Mouse (Mus musculus): Measurements from ENCODE around the gene Gadd45a. TPM values are rescaled to one million over a fixed set of nuclear protein-coding genes. Genes with fewer than 3 reads are reported as not detected.

Gene Gadd45a
- total and polyA plus RNA-seq, 2 experiments from 2014 or later, result 7.9 to 16.9 TPM

DNA sequence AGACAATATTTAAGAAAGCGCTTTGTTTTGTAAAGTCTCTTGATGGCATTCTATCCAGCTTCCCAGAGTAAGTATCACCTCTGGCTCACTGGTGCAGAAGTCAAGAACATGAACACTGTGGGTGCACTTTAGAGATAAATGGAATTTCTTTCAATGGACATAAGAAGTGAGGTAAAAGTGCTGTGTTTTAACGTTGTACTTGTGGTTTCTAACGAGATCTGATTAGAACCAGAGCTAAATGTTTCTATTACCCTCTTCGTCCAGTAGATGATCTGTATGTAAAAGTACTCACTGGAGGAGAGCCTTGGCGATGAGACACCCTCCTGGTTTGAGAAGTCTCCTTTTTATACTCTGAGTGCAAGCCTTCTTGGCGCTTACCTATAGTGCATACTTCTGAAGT lies 48.2 kb downstream of the Gadd45a start:
- no peaks in the 10 kb centered on the region for H3K36me3 ChIP-seq (ENCODE audit: insufficient read depth, low read length)
- no peak for ATAC-seq
- 92% methylated on average over 6 of the region's 6 CpGs for WGBS
- no peak for TF ChIP-seq CTCF (IDR thresholded peaks at IDR 0.05; ENCODE audit: low read depth)
- no peaks in the 10 kb centered on the region for H3K4me1 ChIP-seq (ENCODE audit: insufficient read depth, low read length)
- no peak for DNase-seq (ENCODE audit: low spot score)
- no peak overlapping the region for H3K27ac ChIP-seq
- H3K27me3 ChIP-seq (ENCODE audit: insufficient read depth, low read length), result no peaks in the 10 kb centered on the region
- H3K9me3 ChIP-seq (ENCODE audit: low read length), result no peaks in the 10 kb centered on the region
- no peak overlapping the region for H3K4me3 ChIP-seq (ENCODE audit: low read length)
- no peak overlapping the region for H3K4me2 ChIP-seq (ENCODE audit: low read depth, low read length)
- no peak overlapping the region for H3K9ac ChIP-seq (replicated peaks; ENCODE audit: low read length)

DNA sequence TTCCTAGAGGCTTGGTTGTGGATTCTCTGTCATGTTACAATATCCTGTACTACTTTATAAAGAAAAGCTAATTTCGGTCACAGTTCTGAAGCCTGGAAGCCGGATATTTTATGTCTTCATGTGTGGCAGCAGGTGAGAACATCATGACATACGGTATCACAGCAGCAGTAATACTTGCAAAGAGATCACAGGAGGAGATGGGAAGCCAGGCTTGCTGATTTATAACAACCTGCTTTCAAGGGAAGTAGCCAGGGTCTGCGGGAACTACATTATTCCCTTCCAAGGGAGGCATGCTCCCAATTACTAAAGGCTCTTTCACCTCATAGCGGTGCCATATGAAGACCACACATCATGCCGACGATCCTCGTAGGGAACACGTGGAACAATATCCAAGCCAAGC lies 48.9 kb downstream of the Gadd45a start:
- Histone ChIP-seq H3K36me3 (ENCODE audit: insufficient read depth, low read length) (no peaks in the 10 kb centered on the region), H3K9me3 (ENCODE audit: low read length) (no peaks in the 10 kb centered on the region), H3K27ac (no peak overlapping the region), H3K4me1 (ENCODE audit: insufficient read depth, low read length) (no peaks in the 10 kb centered on the region), H3K4me3 (ENCODE audit: low read length) (no peak overlapping the region), H3K9ac (replicated peaks; ENCODE audit: low read length) (no peak overlapping the region), H3K4me2 (ENCODE audit: low read depth, low read length) (no peak overlapping the region), H3K27me3 (ENCODE audit: insufficient read depth, low read length) (no peaks in the 10 kb centered on the region)
- no peak for TF ChIP-seq CTCF (IDR thresholded peaks at IDR 0.05; ENCODE audit: low read depth)
- ATAC-seq (0 out of 2 replicates have a peak, but pooled peaks have one; percentile 27), DNase-seq (ENCODE audit: low spot score) (peak; percentile 19)
- WGBS, result 68% methylated on average over 9 of the region's 9 CpGs

DNA sequence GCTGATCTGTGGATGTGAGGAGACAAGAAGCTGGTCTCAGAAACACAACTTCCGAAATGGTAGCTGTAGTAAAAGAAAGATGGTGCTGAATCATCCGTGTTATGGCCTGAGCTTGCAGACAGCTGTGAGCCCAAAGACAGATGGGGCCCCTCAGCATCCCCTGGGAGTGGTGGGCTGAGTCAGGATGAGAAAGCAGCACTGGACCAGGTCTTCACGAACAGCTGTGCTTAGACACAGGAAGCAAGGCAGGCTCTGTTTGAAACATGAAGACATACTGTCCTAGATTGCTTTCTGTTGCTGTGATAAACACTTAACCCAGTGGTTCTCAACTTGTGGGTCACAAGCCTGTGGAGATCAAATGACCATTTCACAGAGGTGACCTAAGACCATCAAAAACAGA lies 49.6 kb downstream of the Gadd45a start:
- no peak overlapping the region for H3K4me2 ChIP-seq (ENCODE audit: low read depth, low read length)
- H3K9me3 ChIP-seq (ENCODE audit: low read length), result no peaks in the 10 kb centered on the region

DNA sequence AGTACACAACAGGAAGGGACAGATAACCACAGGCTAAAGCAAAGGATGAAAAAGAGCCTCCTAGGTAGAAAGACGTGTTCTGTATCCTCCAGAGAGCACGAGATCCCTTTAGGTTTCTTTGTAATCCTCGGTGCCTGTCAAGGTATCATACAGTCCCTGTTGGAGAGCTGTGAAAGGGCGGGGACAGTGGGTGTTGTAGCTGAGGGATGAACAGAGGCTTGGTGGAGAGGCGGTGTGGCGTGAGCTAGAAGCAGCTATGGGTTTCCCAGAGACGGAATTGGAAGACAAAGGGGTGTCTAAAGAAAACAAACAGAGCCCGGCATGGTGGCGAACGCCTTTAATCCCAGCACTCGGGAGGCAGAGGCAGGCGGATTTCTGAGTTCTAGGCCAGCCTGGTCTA lies 51.2 kb downstream of the Gadd45a start:
- no peaks in the 10 kb centered on the region for H3K36me3 ChIP-seq (ENCODE audit: insufficient read depth, low read length)
- no peak overlapping the region for H3K4me3 ChIP-seq (ENCODE audit: low read length)
- no peaks in the 10 kb centered on the region for H3K9me3 ChIP-seq (ENCODE audit: low read length)
- no peak overlapping the region for H3K4me2 ChIP-seq (ENCODE audit: low read depth, low read length)
- ATAC-seq, result no peak
- WGBS, result 88% methylated on average over 12 of the region's 12 CpGs
- H3K27me3 ChIP-seq (ENCODE audit: insufficient read depth, low read length), result no peaks in the 10 kb centered on the region
- TF ChIP-seq CTCF (IDR thresholded peaks at IDR 0.05; ENCODE audit: low read depth), result no peak
- peaks cover 3% of the 10 kb centered on the region; the same call in 1 of the 2 replicates for H3K4me1 ChIP-seq (ENCODE audit: insufficient read depth, low read length)
- H3K9ac ChIP-seq (replicated peaks; ENCODE audit: low read length), result no peak overlapping the region
- no peak overlapping the region for H3K27ac ChIP-seq
- DNase-seq (ENCODE audit: low spot score), result no peak

More for the DNA sequence above, 49.6 kb downstream of the Gadd45a start:
- Histone ChIP-seq H3K4me3 (ENCODE audit: low read length) (no peak overlapping the region), H3K4me1 (ENCODE audit: insufficient read depth, low read length) (no peaks in the 10 kb centered on the region), H3K9ac (replicated peaks; ENCODE audit: low read length) (no peak overlapping the region), H3K27me3 (ENCODE audit: insufficient read depth, low read length) (no peaks in the 10 kb centered on the region), H3K36me3 (ENCODE audit: insufficient read depth, low read length) (no peaks in the 10 kb centered on the region), H3K27ac (no peak overlapping the region)
- WGBS, result 72% methylated on average over 3 of the region's 3 CpGs
- no peak for TF ChIP-seq CTCF (IDR thresholded peaks at IDR 0.05; ENCODE audit: low read depth)
- DNase-seq (ENCODE audit: low spot score) (no peak), ATAC-seq (no peak)

DNA sequence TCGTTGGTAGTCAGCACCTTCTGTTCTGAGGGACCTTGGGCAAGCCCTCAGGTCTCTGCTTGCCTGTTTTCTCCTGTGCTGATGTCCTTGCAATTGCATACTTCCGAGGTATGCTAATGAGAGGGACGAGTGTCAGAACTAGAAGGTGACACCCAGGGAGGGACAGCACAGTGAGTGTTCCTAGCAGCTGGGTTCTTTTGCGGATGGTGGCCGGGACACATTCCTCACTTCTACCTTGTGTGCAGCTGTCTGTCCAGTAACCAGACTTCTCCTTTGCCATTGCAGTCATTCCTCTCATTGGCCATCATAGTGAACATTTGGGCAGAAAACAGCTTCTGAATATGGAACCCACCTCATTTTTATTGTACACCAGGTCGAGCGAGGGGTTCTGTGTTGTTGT lies 51.8 kb downstream of the Gadd45a start:
- Histone ChIP-seq H3K4me1 (ENCODE audit: insufficient read depth, low read length) (peaks cover 3% of the 10 kb centered on the region; the same call in 1 of the 2 replicates), H3K36me3 (ENCODE audit: insufficient read depth, low read length) (no peaks in the 10 kb centered on the region), H3K4me3 (ENCODE audit: low read length) (no peak overlapping the region), H3K9me3 (ENCODE audit: low read length) (no peaks in the 10 kb centered on the region), H3K9ac (replicated peaks; ENCODE audit: low read length) (no peak overlapping the region), H3K27me3 (ENCODE audit: insufficient read depth, low read length) (no peaks in the 10 kb centered on the region), H3K27ac (no peak overlapping the region), H3K4me2 (ENCODE audit: low read depth, low read length) (no peak overlapping the region)
- ATAC-seq, result no peak
- no peak for TF ChIP-seq CTCF (IDR thresholded peaks at IDR 0.05; ENCODE audit: low read depth)
- no peak for DNase-seq (ENCODE audit: low spot score)
- WGBS, result 75% methylated on average over 7 of the region's 7 CpGs

Other genes with a start within 250 kb of the Gadd45a start
- gene Vmn1r39, start 226.8 kb downstream of the Gadd45a start, total RNA-seq (2014; rRNA removed), result 0.11 TPM in 1 of 2 replicates, not detected in the other
- not detected in 2 replicates for gene Vmn1r39, start 226.8 kb downstream of the Gadd45a start, polyA plus RNA-seq (2015; fragmentation: Nextera tagmentation; extraction: Ambion mirVana)
- 43.5 and 55.2 TPM in 2 replicates for gene Gng12, start 141.1 kb downstream of the Gadd45a start, total RNA-seq (2014; rRNA removed)
- gene Gng12, start 141.1 kb downstream of the Gadd45a start, polyA plus RNA-seq (2015; fragmentation: Nextera tagmentation; extraction: Ambion mirVana), result 91.4 and 102 TPM in 2 replicates
- gene Serbp1, start 200.7 kb upstream of the Gadd45a start, total RNA-seq (2014; rRNA removed), result 134 and 177 TPM in 2 replicates
- gene Serbp1, start 200.7 kb upstream of the Gadd45a start, polyA plus RNA-seq (2015; fragmentation: Nextera tagmentation; extraction: Ambion mirVana), result 283 and 302 TPM in 2 replicates